Comparison of ENCODE assay signal across 16 mouse cellular contexts in the genomic region with DNA sequence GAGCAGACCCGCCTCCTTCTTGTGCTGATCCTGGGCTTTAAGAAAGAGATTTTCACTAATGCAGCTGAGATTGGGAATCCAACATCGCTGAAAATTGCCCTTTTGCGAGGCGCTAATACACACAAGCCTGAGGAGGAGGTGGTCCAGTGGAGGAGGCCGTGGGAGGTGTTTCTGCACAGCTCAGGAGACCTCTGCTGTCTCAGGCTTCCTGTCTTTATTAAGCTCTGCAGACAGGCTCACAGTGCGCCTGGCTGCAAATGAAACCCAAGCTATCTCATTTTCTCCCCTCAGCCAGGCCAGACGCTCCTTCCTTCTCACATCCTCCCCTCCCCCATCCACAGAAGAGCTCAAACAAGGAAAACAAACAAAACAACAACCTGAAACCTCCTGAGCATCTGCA. TPM values are rescaled to one million over a fixed set of nuclear protein-coding genes. Genes with fewer than 3 reads are reported as not detected.
DNase-seq lines count a peak whose midpoint lies in the region; ATAC-seq and TF ChIP-seq lines count a peak whose summit lies in the region.
"Had no signal": no experiment of that assay in that cellular context is flagged by ENCODE, and none has a peak within 500 bp of the region (broad histone marks: within the 10 kb centered on the region; RNA-seq: fewer than 3 reads in every experiment).

No protein-coding gene starts in this region.

- no peaks in the 10 kb centered on the region for H3K27me3 ChIP-seq in heart, embryonic 13.5 days (replicated peaks)
- H3K27me3 ChIP-seq in neural tube, embryonic 12.5 days (replicated peaks), result no peaks in the 10 kb centered on the region
- no peaks in the 10 kb centered on the region for H3K27me3 ChIP-seq in hindbrain, postnatal 0 days (ENCODE audit: insufficient read depth, low read length)
- H3K27me3 ChIP-seq in neural tube, embryonic 15.5 days (replicated peaks), result no peaks in the 10 kb centered on the region
- H3K27me3 ChIP-seq: embryonic facial prominence, embryonic 15.5 days; liver, embryonic 13.5 days had no signal

- no peak overlapping the region for H3K4me2 ChIP-seq in heart, embryonic 13.5 days
- H3K4me2 ChIP-seq in neural tube, embryonic 12.5 days (replicated peaks), result peak overlapping the region; percentile 16; the same call in 1 of the 2 replicates
- H3K4me2 ChIP-seq in hindbrain, postnatal 0 days (ENCODE audit: low read depth, low read length), result no peak overlapping the region
- no peak overlapping the region for H3K4me2 ChIP-seq in neural tube, embryonic 15.5 days
- H3K4me2 ChIP-seq: embryonic facial prominence, embryonic 15.5 days; liver, embryonic 13.5 days had no signal

- no peak; the same call in 1 of the 2 replicates for ATAC-seq in heart, embryonic 13.5 days (ENCODE audit: extremely low read depth, insufficient number of reproducible peaks, low FRiP score, low TSS enrichment)
- no peak for ATAC-seq in neural tube, embryonic 12.5 days (ENCODE audit: low FRiP score, low read depth)
- ATAC-seq in hindbrain, postnatal 0 days, result no peak
- ATAC-seq in neural tube, embryonic 15.5 days (ENCODE audit: low FRiP score), result no peak
- ATAC-seq in monocyte, adult 5-6 weeks (replicated peaks; ENCODE audit: insufficient number of reproducible peaks, low FRiP score, low TSS enrichment, poor library complexity, severe bottlenecking), result no peak

- H3K4me1 ChIP-seq in heart, embryonic 13.5 days, result peaks cover 73% of the 10 kb centered on the region
- H3K4me1 ChIP-seq in neural tube, embryonic 12.5 days, result peaks cover 69% of the 10 kb centered on the region
- peaks cover 11% of the 10 kb centered on the region for H3K4me1 ChIP-seq in hindbrain, postnatal 0 days (ENCODE audit: insufficient read depth, low read length)
- H3K4me1 ChIP-seq in neural tube, embryonic 15.5 days, result peaks cover 76% of the 10 kb centered on the region
- H3K4me1 ChIP-seq: liver, embryonic 13.5 days had no signal

- H3K9me3 ChIP-seq in heart, embryonic 13.5 days, result no peaks in the 10 kb centered on the region
- H3K9me3 ChIP-seq in neural tube, embryonic 12.5 days, result no peaks in the 10 kb centered on the region
- H3K9me3 ChIP-seq in hindbrain, postnatal 0 days (ENCODE audit: low read length), result no peaks in the 10 kb centered on the region
- H3K9me3 ChIP-seq in neural tube, embryonic 15.5 days (replicated peaks), result no peaks in the 10 kb centered on the region
- H3K9me3 ChIP-seq: embryonic facial prominence, embryonic 15.5 days; liver, embryonic 13.5 days had no signal

- WGBS in heart, embryonic 13.5 days, result 33% methylated on average over 7 of the region's 7 CpGs
- 60% methylated on average over 7 of the region's 7 CpGs for WGBS in neural tube, embryonic 12.5 days
- 46% methylated on average over 7 of the region's 7 CpGs for WGBS in hindbrain, postnatal 0 days
- WGBS in neural tube, embryonic 15.5 days, result 46% methylated on average over 7 of the region's 7 CpGs

- no peak for DNase-seq in heart, postnatal 10 days
- DNase-seq in neural tube, embryonic 10.5 days (ENCODE audit: extremely low spot score, low spot score), result no peak
- DNase-seq in hindbrain, postnatal 0 days (ENCODE audit: low spot score), result no peak
- DNase-seq in layer of hippocampus, postnatal 36 days, result no peak
- DNase-seq: adrenal gland, postnatal 14 days; cerebellum, adult 11 months; gastrocnemius, adult 2 months; kidney, adult 11 months; liver, embryonic 13.5 days; right cerebral cortex, postnatal 4 days had no signal

- H3K4me3 ChIP-seq in heart, embryonic 13.5 days, result no peak overlapping the region
- no peak overlapping the region for H3K4me3 ChIP-seq in neural tube, embryonic 12.5 days
- H3K4me3 ChIP-seq in hindbrain, postnatal 0 days (ENCODE audit: low read length), result no peak overlapping the region
- no peak overlapping the region for H3K4me3 ChIP-seq in neural tube, embryonic 15.5 days (replicated peaks)
- H3K4me3 ChIP-seq: embryonic facial prominence, embryonic 15.5 days; gastrocnemius, adult 2 months; liver, embryonic 13.5 days had no signal

- intact Hi-C loops in heart, postnatal 10 days (cut with DNase I), result no loop called here

- H3K9ac ChIP-seq in heart, embryonic 13.5 days, result peak overlapping the region; percentile 58
- no peak overlapping the region for H3K9ac ChIP-seq in neural tube, embryonic 12.5 days
- H3K9ac ChIP-seq in hindbrain, postnatal 0 days (replicated peaks; ENCODE audit: low read length), result no peak overlapping the region
- H3K9ac ChIP-seq in neural tube, embryonic 15.5 days (replicated peaks), result peak overlapping the region; percentile 23; the same call in 1 of the 2 replicates
- H3K9ac ChIP-seq: embryonic facial prominence, embryonic 15.5 days; liver, embryonic 13.5 days had no signal

- TF ChIP-seq CTCF in hindbrain, postnatal 0 days (IDR thresholded peaks at IDR 0.05; ENCODE audit: low read depth), result no peak

- peak overlapping the region; percentile 50 for H3K27ac ChIP-seq in heart, embryonic 13.5 days (replicated peaks)
- H3K27ac ChIP-seq in neural tube, embryonic 12.5 days, result no peak overlapping the region
- peak overlapping the region; percentile 36; the same call in 1 of the 2 replicates for H3K27ac ChIP-seq in hindbrain, postnatal 0 days
- peak overlapping the region; percentile 18; the same call in 1 of the 2 replicates for H3K27ac ChIP-seq in neural tube, embryonic 15.5 days (replicated peaks)
- H3K27ac ChIP-seq: embryonic facial prominence, embryonic 15.5 days; gastrocnemius, adult 2 months; liver, embryonic 13.5 days had no signal

- H3K36me3 ChIP-seq in heart, embryonic 13.5 days, result peaks cover 17% of the 10 kb centered on the region
- peaks cover 21% of the 10 kb centered on the region for H3K36me3 ChIP-seq in neural tube, embryonic 12.5 days
- no peaks in the 10 kb centered on the region for H3K36me3 ChIP-seq in hindbrain, postnatal 0 days (ENCODE audit: insufficient read depth, low read length)
- H3K36me3 ChIP-seq in neural tube, embryonic 15.5 days, result no peaks in the 10 kb centered on the region
- H3K36me3 ChIP-seq: embryonic facial prominence, embryonic 15.5 days; liver, embryonic 13.5 days had no signal

RNA-seq across cellular contexts. Expression of a gene that starts 9.6 kb away (rescaled TPM):
- 41.7 and 43.2 TPM in 2 replicates for polyA plus RNA-seq in heart, embryonic 13.5 days (2015; fragmentation: Nextera tagmentation; extraction: Ambion mirVana)
- total RNA-seq in heart, postnatal 10 days (2021), result 10 to 100 TPM; 54.1 to 63.4 TPM
- polyA plus RNA-seq in neural tube, embryonic 12.5 days (2016; fragmentation: Nextera tagmentation; extraction: Ambion mirVana), result 50.7 and 53.9 TPM in 2 replicates
- total RNA-seq in hindbrain, postnatal 0 days (2014; rRNA removed), result 23.5 and 26.2 TPM in 2 replicates
- polyA plus RNA-seq in hindbrain, postnatal 0 days (2015; fragmentation: Nextera tagmentation; extraction: Ambion mirVana), result 11.1 and 12.3 TPM in 2 replicates
- polyA plus RNA-seq in neural tube, embryonic 15.5 days (2015; fragmentation: Nextera tagmentation; extraction: Ambion mirVana), result 22.0 and 29.3 TPM in 2 replicates
- total RNA-seq in monocyte, adult 5-6 weeks (2017), result not detected in 3 replicates
- total RNA-seq in layer of hippocampus, postnatal 36 days (2021), result 10 to 100 TPM; 40.8 to 43.2 TPM
- total RNA-seq: megakaryocyte progenitor cell, adult 5-6 weeks had no signal

Comparison
In these comparisons a context has a peak if more than half of its experiments do, and no peak if none do; other contexts are left out.
1. H3K9ac ChIP-seq: peak in heart, embryonic 13.5 days (single experiment) and neural tube, embryonic 15.5 days (single experiment); none in neural tube, embryonic 12.5 days (single experiment) and hindbrain, postnatal 0 days (single experiment).
2. RNA of a gene that starts 9.6 kb away (total RNA-seq): 54.1 to 63.4 TPM in heart, postnatal 10 days, 40.8 to 43.2 TPM in layer of hippocampus, postnatal 36 days and 23.5 to 26.2 TPM in hindbrain, postnatal 0 days; not detected in monocyte, adult 5-6 weeks; every median in the first group is over 10 times any median in the second.